Mouse (Mus musculus) embryo, embryonic 9.5 days (tissue): ENCODE measurements around the gene Scrg1.
"Not testable (repeated sequence)": the region's sequence is repeated elsewhere in the genome, so short reads cannot be mapped to it uniquely, and the experiment has no call there.

Experiments
- DNase-seq: peaks from one replicate; pipeline ENCODE4 v3.0.0-alpha.2; 2017; ENCODE audit errors: extremely low spot score

Scrg1 gene

GRCm38 (mm10) chr8:57508657-57509056 is 52.9 kb downstream of the Scrg1 start:
- DNase-seq: no peak

- no peak for DNase-seq
Measured at GRCm38 (mm10) chr8:57510791-57511315, 55.1 kb downstream of the Scrg1 start.

- DNase-seq: peak; percentile 100
Measured at GRCm38 (mm10) chr8:57511316-57512118, 55.8 kb downstream of the Scrg1 start, which contains the start of gene Hmgb2. Hmgb2 (plus strand) TSS chr8:57511907.

GRCm38 (mm10) chr8:57512141-57513056 is 56.7 kb downstream of the Scrg1 start:
- peak; percentile 77 for DNase-seq

GRCm38 (mm10) chr8:57513178-57513661 is 57.5 kb downstream of the Scrg1 start:
- not testable (repeated sequence) for DNase-seq

- DNase-seq: not testable (repeated sequence)
Measured at GRCm38 (mm10) chr8:57516685-57517084, 61.0 kb downstream of the Scrg1 start.

GRCm38 (mm10) chr8:57517723-57518122 is 62.0 kb downstream of the Scrg1 start:
- DNase-seq: no peak

- no peak for DNase-seq
Measured at GRCm38 (mm10) chr8:57520186-57520786, 64.6 kb downstream of the Scrg1 start.
